Mouse (Mus musculus) small intestine, adult 2 months (tissue): ENCODE measurements around the gene B3gat3. TPM values are rescaled to one million over a fixed set of nuclear protein-coding genes. Genes with fewer than 3 reads are reported as not detected.
A peak's percentile ranks its signal among the peaks of the same experiment; 100 is the strongest.
"Not testable (repeated sequence)": the region's sequence is repeated elsewhere in the genome, so short reads cannot be mapped to it uniquely, and the experiment has no call there.

ENCODE experiments used
- H3K27ac ChIP-seq: fragments of 200-500 bp; 2 replicates; pipeline ENCODE4 v1.5.1; 2012; ENCODE audit warnings: low read depth, low read length, control low read depth, inconsistent platforms; ENCODE audit not compliant: insufficient read depth
- H3K27me3 ChIP-seq: fragments of 200-500 bp; 2 replicates; pipeline ENCODE4 v1.6.1; 2012; ENCODE audit warnings: mild to moderate bottlenecking, moderate library complexity, low read length, inconsistent platforms; ENCODE audit not compliant: control insufficient read depth, insufficient read depth
- H3K36me3 ChIP-seq: fragments of 200-500 bp; 2 replicates; pipeline ENCODE4 v1.6.1; 2012; ENCODE audit warnings: mild to moderate bottlenecking, low read length, control low read depth, inconsistent platforms; ENCODE audit not compliant: control insufficient read depth, insufficient read depth
- H3K4me1 ChIP-seq: fragments of 200-500 bp; 2 replicates; pipeline ENCODE4 v1.6.1; 2012; ENCODE audit warnings: low read length, inconsistent platforms, mixed read lengths; ENCODE audit not compliant: control insufficient read depth, insufficient read depth, insufficient read length
- H3K4me3 ChIP-seq: fragments of 200-500 bp; 2 replicates; pipeline ENCODE4 v1.5.1; 2012; ENCODE audit warnings: low read depth, mild to moderate bottlenecking, control low read depth, inconsistent platforms, low read length, moderate library complexity
- CTCF ChIP-seq: fragments of 200-500 bp; IDR thresholded peaks from 2 replicates; pipeline ENCODE4 v1.5.1; 2012; ENCODE audit warnings: low read depth, mild to moderate bottlenecking, control low read depth, inconsistent platforms, low read length, moderate library complexity, mixed read lengths; ENCODE audit not compliant: insufficient replicate concordance, insufficient read length; ENCODE audit errors: extremely low read depth
- POLR2A ChIP-seq: fragments of 200-500 bp; IDR thresholded peaks from 2 replicates; pipeline ENCODE4 v1.6.1; 2012; ENCODE audit warnings: low read depth, mild to moderate bottlenecking, control low read depth, inconsistent platforms, low read length, moderate library complexity
- WGBS: fragments of 180-500 bp; shearing (Covaris S2); methylation state at CpG from one replicate; pipeline ENCODE4 v1.1.7; 2018; 5-methylcytosine and 5-hydroxymethylcytosine counted together
- polyA plus RNA-seq: library from polyadenylated mRNA; depleted of rRNA; stranded (reverse); fragments of >200 nt; gene quantifications from 2 replicates; pipeline ENCODE4 v1.2.3, GENCODE M21; 2012

Gene B3gat3
- polyA plus RNA-seq, 1 experiment, result 69.5 TPM

- H3K27me3 ChIP-seq, result no peaks in the 10 kb centered on the region
- H3K4me1 ChIP-seq, result peaks cover 8% of the 10 kb centered on the region
- peaks cover 11% of the 10 kb centered on the region; the same call in 1 of the 2 replicates for H3K36me3 ChIP-seq
- H3K27ac ChIP-seq, result no peak overlapping the region
- H3K4me3 ChIP-seq, result no peak overlapping the region
- WGBS, result 89% methylated on average over 9 of the region's 9 CpGs
- TF ChIP-seq POLR2A (no peak), CTCF (no peak)
Observed at GRCm38 (mm10) chr19:8895397-8895960, 24.7 kb upstream of the B3gat3 start.

- WGBS, result 57% methylated on average over 5 of the region's 5 CpGs
- not testable (repeated sequence) for H3K4me3 ChIP-seq, H3K27ac ChIP-seq, H3K4me1 ChIP-seq, H3K27me3 ChIP-seq, H3K36me3 ChIP-seq
Observed at GRCm38 (mm10) chr19:8896231-8896630, 23.9 kb upstream of the B3gat3 start.

GRCm38 (mm10) chr19:8897211-8897864 lies 22.8 kb upstream of the B3gat3 start:
- Histone ChIP-seq H3K4me3 (peak overlapping the region; percentile 71), H3K36me3 (peaks cover 13% of the 10 kb centered on the region), H3K27ac (peak overlapping the region; percentile 84)
- WGBS, result 15% methylated on average over 21 of the region's 21 CpGs
- H3K4me1 ChIP-seq, H3K27me3 ChIP-seq: not testable (repeated sequence)

- Histone ChIP-seq H3K4me3 (peak within 1 kb of the TSS; percentile 71), H3K4me1 (peaks cover 8% of the 10 kb centered on the region), H3K27ac (peak within 1 kb of the TSS; percentile 84), H3K36me3 (peaks cover 17% of the 10 kb centered on the region), H3K27me3 (no peaks in the 10 kb centered on the region)
- 1% methylated on average over 53 of the region's 53 CpGs for WGBS
- TF ChIP-seq POLR2A (peak; percentile 70; the same call in 1 of the 2 replicates), CTCF (no peak; the same call in 1 of the 2 replicates)
Observed at GRCm38 (mm10) chr19:8897865-8898495, 22.2 kb upstream of the B3gat3 start, which contains the start of gene Ganab. Gene Ganab (plus strand): TSS chr19:8898071.

GRCm38 (mm10) chr19:8898576-8898975 lies 21.6 kb upstream of the B3gat3 start:
- 1% methylated on average over 13 of the region's 13 CpGs for WGBS

GRCm38 (mm10) chr19:8899079-8899478 lies 21.1 kb upstream of the B3gat3 start:
- H3K4me1 ChIP-seq, result peaks cover 8% of the 10 kb centered on the region
- TF ChIP-seq POLR2A (no peak), CTCF (no peak)
- no peak overlapping the region for H3K27ac ChIP-seq
- no peaks in the 10 kb centered on the region for H3K27me3 ChIP-seq
- H3K4me3 ChIP-seq, result no peak overlapping the region
- 15% methylated on average over 3 of the region's 3 CpGs for WGBS
- peaks cover 24% of the 10 kb centered on the region for H3K36me3 ChIP-seq

More at GRCm38 (mm10) chr19:8898576-8898975, 21.6 kb upstream of the B3gat3 start:
- peaks cover 8% of the 10 kb centered on the region for H3K4me1 ChIP-seq
- no peaks in the 10 kb centered on the region for H3K27me3 ChIP-seq
- H3K4me3 ChIP-seq, result peak overlapping the region; percentile 71
- peaks cover 21% of the 10 kb centered on the region for H3K36me3 ChIP-seq
- peak overlapping the region; percentile 44 for H3K27ac ChIP-seq
- no peak for TF ChIP-seq POLR2A
- TF ChIP-seq CTCF, result no peak

GRCm38 (mm10) chr19:8903412-8903811 lies 16.8 kb upstream of the B3gat3 start:
- Histone ChIP-seq H3K4me1 (no peaks in the 10 kb centered on the region), H3K4me3 (no peak overlapping the region), H3K27ac (no peak overlapping the region), H3K27me3 (no peaks in the 10 kb centered on the region), H3K36me3 (peaks cover 52% of the 10 kb centered on the region)
- no peak for TF ChIP-seq CTCF
- 90% methylated on average over 5 of the region's 5 CpGs for WGBS
